Mouse (Mus musculus): Measurements from ENCODE around the gene Pld4. TPM values are rescaled to one million over a fixed set of nuclear protein-coding genes. Genes with fewer than 3 reads are reported as not detected.
A peak's percentile ranks its signal among the peaks of the same experiment; 100 is the strongest.

The Pld4 gene
- total and polyA plus RNA-seq, 2 experiments from 2014 or later = 3.4 to 7.2 TPM

DNA sequence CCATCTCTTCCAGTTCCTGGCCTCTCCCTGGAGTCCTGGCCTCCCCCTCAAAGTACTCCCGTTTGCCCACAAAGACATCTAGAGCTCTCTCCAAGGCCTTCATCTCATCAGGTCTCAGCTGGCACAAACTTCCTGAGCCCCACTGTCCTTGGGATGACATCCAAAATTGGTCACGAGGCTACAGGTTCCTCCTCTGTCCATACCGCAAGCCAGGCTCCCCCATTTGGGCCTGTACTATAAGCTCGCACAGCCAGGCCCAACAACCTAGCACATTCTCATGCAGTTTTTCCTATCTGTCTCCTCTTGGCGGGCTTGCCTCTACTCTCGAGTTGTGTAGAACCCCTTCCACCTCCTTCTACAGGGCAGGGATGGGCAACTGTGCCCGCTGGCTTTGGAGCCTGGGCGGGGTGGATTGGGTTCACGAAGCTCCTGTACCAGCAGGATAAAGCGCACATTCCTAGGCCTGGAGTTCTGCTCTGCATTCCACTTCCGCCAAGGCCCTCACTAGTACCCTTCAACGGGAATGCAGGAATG, 39.5 kb upstream of the Pld4 start:
- peak overlapping the region; percentile 44; the same call in 1 of the 2 replicates for H3K27ac ChIP-seq (ENCODE audit: low read depth)
- no peak overlapping the region; the same call in 1 of the 2 replicates for H3K9ac ChIP-seq (replicated peaks; ENCODE audit: low read depth, low read length)
- TF ChIP-seq EP300 (IDR thresholded peaks at IDR 0.05; ENCODE audit: low read depth) (no peak), CTCF (IDR thresholded peaks at IDR 0.05; ENCODE audit: low read depth) (no peak)
- 54% methylated on average over 12 of the region's 12 CpGs for WGBS
- DNase-seq (ENCODE audit: low spot score) (no peak), ATAC-seq (ENCODE audit: insufficient read depth, low read depth) (peak; percentile 25; the same call in 1 of the 2 replicates)
- H3K4me3 ChIP-seq (ENCODE audit: low read depth, low read length) = no peak overlapping the region
- no peaks in the 10 kb centered on the region for H3K36me3 ChIP-seq (replicated peaks; ENCODE audit: control insufficient read depth, insufficient read depth, low read length)
- H3K9me3 ChIP-seq (replicated peaks; ENCODE audit: control insufficient read depth, low read length) = no peaks in the 10 kb centered on the region
- 0 out of 2 replicates have a peak, but pooled peaks cover 7% of the 10 kb centered on the region for H3K27me3 ChIP-seq (ENCODE audit: control insufficient read depth, insufficient read depth, low read length)
- peak overlapping the region; percentile 99 for H3K4me2 ChIP-seq (ENCODE audit: low read depth, low read length)
- peaks cover 12% of the 10 kb centered on the region; the same call in 1 of the 2 replicates for H3K4me1 ChIP-seq (ENCODE audit: control insufficient read depth, insufficient read depth)

DNA sequence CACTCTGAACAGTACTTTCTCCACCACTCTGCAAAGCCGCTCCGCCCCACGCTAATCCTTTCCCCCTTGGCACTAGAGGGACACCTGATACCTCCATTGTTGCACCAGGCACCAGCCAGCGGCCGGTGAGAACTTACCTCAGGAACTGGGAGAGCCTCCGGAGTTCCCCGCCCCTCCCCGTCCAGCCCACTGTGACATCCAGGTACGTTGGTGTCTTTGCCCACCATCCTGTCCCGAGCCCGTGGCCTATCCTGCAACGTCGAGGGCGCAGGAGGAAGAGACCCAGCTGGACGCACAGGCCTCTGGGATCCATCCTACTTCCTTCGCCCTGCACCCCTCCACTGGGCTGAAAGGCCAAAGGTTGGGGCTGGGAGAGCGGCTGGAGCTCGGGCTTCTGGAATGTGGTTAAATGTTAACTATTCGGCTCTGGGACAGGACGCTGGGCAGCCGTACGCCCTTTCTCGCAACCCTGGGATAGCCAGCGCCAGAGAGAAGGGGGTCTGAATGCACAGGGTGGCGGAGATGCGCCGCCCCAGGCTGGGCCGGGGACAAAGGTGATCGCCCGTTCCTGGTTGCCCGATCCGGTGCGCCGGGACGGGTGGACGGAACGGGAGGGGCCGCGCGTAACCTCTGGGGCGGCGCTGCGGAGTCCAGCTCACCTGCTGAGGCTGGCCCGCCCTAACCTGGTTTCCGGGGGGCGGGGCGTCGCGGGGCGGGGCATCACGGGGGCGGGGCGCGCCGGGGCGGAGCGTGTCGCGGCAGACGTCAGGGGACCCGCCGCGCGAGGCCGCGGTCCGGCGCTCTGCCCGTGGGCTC, 38.8 kb upstream of the Pld4 start:
- H3K27me3 ChIP-seq (ENCODE audit: control insufficient read depth, insufficient read depth, low read length) = 0 out of 2 replicates have a peak, but pooled peaks cover 7% of the 10 kb centered on the region
- H3K4me2 ChIP-seq (ENCODE audit: low read depth, low read length) = peak overlapping the region; percentile 99
- peak overlapping the region; percentile 39 for H3K27ac ChIP-seq (ENCODE audit: low read depth)
- WGBS = 5% methylated on average over 48 of the region's 69 CpGs
- peaks cover 12% of the 10 kb centered on the region; the same call in 1 of the 2 replicates for H3K4me1 ChIP-seq (ENCODE audit: control insufficient read depth, insufficient read depth)
- no peaks in the 10 kb centered on the region for H3K9me3 ChIP-seq (replicated peaks; ENCODE audit: control insufficient read depth, low read length)
- peak overlapping the region; percentile 69 for H3K4me3 ChIP-seq (ENCODE audit: low read depth, low read length)
- peak; percentile 59 for ATAC-seq (ENCODE audit: insufficient read depth, low read depth)
- peak; percentile 16 for DNase-seq (ENCODE audit: low spot score)
- no peaks in the 10 kb centered on the region for H3K36me3 ChIP-seq (replicated peaks; ENCODE audit: control insufficient read depth, insufficient read depth, low read length)
- peak overlapping the region; percentile 79 for H3K9ac ChIP-seq (replicated peaks; ENCODE audit: low read depth, low read length)
- TF ChIP-seq EP300 (IDR thresholded peaks at IDR 0.05; ENCODE audit: low read depth) (no peak), CTCF (IDR thresholded peaks at IDR 0.05; ENCODE audit: low read depth) (no peak)

DNA sequence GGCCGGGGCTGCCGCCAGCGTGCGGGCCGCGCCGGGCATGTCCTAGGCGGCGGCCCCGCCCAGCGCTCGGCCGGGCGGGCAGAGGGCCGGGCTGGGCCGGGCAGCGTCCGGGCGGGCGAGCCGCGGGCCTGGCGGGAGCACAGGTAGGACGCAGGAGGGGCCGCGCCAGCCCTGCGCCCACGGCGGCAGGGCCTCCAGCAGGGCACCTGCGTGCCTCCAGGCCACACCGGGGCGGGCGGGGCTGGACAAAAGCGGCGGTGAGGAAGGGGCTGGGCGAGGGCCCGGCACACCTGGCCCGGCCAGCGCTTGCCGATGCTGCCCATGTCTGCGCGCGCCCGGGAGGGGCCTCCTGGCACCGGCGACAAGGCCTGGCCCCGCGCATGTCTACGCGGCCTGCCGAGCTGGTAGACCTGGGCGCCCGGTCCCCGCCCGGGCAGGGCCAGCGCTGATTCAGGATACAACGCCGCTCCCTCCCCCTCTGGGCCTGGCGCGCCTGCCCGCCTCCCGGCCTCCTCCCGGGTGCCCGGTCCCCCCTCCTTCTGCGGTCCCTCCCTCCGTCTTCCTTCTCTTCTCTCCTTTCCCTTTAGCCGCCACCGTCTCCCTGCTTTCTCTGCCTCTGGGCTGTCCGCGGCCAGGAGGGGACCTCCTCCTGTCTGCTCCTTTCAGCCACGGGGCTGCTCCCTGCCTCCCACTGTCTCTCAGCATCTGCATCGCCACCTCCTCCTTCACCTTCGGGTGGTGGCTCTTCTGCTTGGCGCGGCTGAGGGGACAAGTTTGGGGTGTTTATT, 38.0 kb upstream of the Pld4 start:
- Histone ChIP-seq H3K4me1 (ENCODE audit: control insufficient read depth, insufficient read depth) (peaks cover 12% of the 10 kb centered on the region; the same call in 1 of the 2 replicates), H3K27me3 (ENCODE audit: control insufficient read depth, insufficient read depth, low read length) (0 out of 2 replicates have a peak, but pooled peaks cover 7% of the 10 kb centered on the region), H3K36me3 (replicated peaks; ENCODE audit: control insufficient read depth, insufficient read depth, low read length) (no peaks in the 10 kb centered on the region), H3K4me2 (ENCODE audit: low read depth, low read length) (peak overlapping the region; percentile 99), H3K27ac (ENCODE audit: low read depth) (peak overlapping the region; percentile 39; the same call in 1 of the 2 replicates), H3K9ac (replicated peaks; ENCODE audit: low read depth, low read length) (peak overlapping the region; percentile 79), H3K9me3 (replicated peaks; ENCODE audit: control insufficient read depth, low read length) (no peaks in the 10 kb centered on the region), H3K4me3 (ENCODE audit: low read depth, low read length) (peak overlapping the region; percentile 69)
- DNase-seq (ENCODE audit: low spot score) (no peak), ATAC-seq (ENCODE audit: insufficient read depth, low read depth) (peak; percentile 53)
- no peak for TF ChIP-seq EP300 (IDR thresholded peaks at IDR 0.05; ENCODE audit: low read depth)
- TF ChIP-seq CTCF (IDR thresholded peaks at IDR 0.05; ENCODE audit: low read depth) = no peak
- under 1% methylated on average over 32 of the region's 75 CpGs for WGBS

DNA sequence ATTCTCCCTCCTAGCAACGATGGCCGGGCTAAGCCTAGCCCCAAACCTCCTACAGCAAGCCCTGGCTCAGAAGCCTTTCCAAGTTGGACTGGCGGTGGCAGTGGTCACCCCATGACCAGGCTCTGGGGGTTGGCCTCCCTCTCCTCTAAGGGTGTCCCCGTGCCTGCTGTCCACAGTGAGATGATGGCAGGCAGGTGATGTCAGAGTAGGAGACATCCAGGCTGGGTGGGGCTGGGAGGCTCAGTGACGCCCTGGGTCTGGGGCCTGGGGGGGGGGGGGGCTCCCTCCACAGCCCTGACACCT, 37.5 kb upstream of the Pld4 start:
- Histone ChIP-seq H3K4me2 (ENCODE audit: low read depth, low read length) (peak overlapping the region; percentile 99), H3K36me3 (replicated peaks; ENCODE audit: control insufficient read depth, insufficient read depth, low read length) (no peaks in the 10 kb centered on the region), H3K27ac (ENCODE audit: low read depth) (no peak overlapping the region), H3K9me3 (replicated peaks; ENCODE audit: control insufficient read depth, low read length) (no peaks in the 10 kb centered on the region), H3K9ac (replicated peaks; ENCODE audit: low read depth, low read length) (peak overlapping the region; percentile 79; the same call in 1 of the 2 replicates), H3K4me1 (ENCODE audit: control insufficient read depth, insufficient read depth) (peaks cover 12% of the 10 kb centered on the region; the same call in 1 of the 2 replicates), H3K27me3 (ENCODE audit: control insufficient read depth, insufficient read depth, low read length) (0 out of 2 replicates have a peak, but pooled peaks cover 7% of the 10 kb centered on the region), H3K4me3 (ENCODE audit: low read depth, low read length) (peak overlapping the region; percentile 69)
- 32% methylated on average over 5 of the region's 5 CpGs for WGBS
- TF ChIP-seq CTCF (IDR thresholded peaks at IDR 0.05; ENCODE audit: low read depth) = no peak
- no peak for TF ChIP-seq EP300 (IDR thresholded peaks at IDR 0.05; ENCODE audit: low read depth)
- DNase-seq (ENCODE audit: low spot score) (no peak), ATAC-seq (ENCODE audit: insufficient read depth, low read depth) (no peak)

DNA sequence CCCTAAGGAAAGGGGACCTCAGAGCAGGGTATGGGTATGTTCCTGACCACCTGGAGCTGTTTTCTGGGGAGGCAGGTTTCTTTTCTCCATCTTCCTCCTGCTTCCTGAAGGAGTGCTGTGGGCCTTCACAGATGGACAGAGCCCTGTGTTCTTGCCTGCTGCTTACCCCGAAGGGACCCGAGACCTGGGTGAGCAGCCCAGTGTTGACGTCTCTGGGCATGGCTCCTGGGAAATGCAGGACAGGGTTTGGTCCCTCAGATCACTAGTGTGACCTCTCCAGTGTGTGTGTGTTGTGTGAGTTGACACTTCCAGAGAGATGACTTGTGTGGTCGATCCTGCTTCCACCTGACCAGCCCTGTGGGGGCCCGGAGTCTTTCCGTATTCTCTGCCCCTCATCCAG, 37.0 kb upstream of the Pld4 start:
- Histone ChIP-seq H3K36me3 (replicated peaks; ENCODE audit: control insufficient read depth, insufficient read depth, low read length) (no peaks in the 10 kb centered on the region), H3K27ac (ENCODE audit: low read depth) (no peak overlapping the region), H3K9ac (replicated peaks; ENCODE audit: low read depth, low read length) (no peak overlapping the region), H3K27me3 (ENCODE audit: control insufficient read depth, insufficient read depth, low read length) (0 out of 2 replicates have a peak, but pooled peaks cover 7% of the 10 kb centered on the region), H3K4me3 (ENCODE audit: low read depth, low read length) (no peak overlapping the region), H3K4me1 (ENCODE audit: control insufficient read depth, insufficient read depth) (peaks cover 12% of the 10 kb centered on the region; the same call in 1 of the 2 replicates), H3K9me3 (replicated peaks; ENCODE audit: control insufficient read depth, low read length) (no peaks in the 10 kb centered on the region), H3K4me2 (ENCODE audit: low read depth, low read length) (no peak overlapping the region)
- no peak for DNase-seq (ENCODE audit: low spot score)
- no peak for TF ChIP-seq EP300 (IDR thresholded peaks at IDR 0.05; ENCODE audit: low read depth)
- no peak for ATAC-seq (ENCODE audit: insufficient read depth, low read depth)
- 96% methylated on average over 6 of the region's 6 CpGs for WGBS
